In the genomic region with DNA sequence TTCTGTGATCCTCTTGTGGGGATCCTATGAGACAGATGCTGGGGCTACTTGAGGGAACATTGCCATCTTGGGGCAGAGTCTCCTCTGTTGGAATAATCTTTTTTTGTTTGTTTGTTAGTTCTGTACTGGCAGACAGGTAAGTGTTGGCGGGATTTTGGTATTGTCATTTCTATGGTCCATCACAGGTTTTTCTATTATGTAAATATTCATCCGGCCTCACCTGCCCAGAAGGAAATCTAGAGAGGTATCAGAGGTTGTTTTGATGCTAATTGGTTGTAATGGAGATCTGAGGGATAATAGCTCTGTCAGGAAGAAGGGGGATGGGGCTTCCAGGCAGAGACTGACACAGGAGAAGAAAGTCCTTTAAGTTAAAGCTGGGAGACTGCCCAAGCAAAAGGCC, we compare ENCODE assay signal across 27 mouse cellular contexts. TPM values are rescaled to one million over a fixed set of nuclear protein-coding genes. Genes with fewer than 3 reads are reported as not detected.
"Had no signal": no experiment of that assay in that cellular context is flagged by ENCODE, and none has a peak within 500 bp of the region (broad histone marks: within the 10 kb centered on the region; RNA-seq: fewer than 3 reads in every experiment).

No protein-coding gene starts in this region.

- H3K36me3 ChIP-seq: heart, embryonic 13.5 days; heart, embryonic 15.5 days; hindbrain, embryonic 10.5 days; hindbrain, embryonic 13.5 days; hindbrain, embryonic 15.5 days; kidney, embryonic 15.5 days; limb, embryonic 13.5 days; limb, embryonic 15.5 days; liver, embryonic 12.5 days had no signal

- H3K4me3 ChIP-seq: gastrocnemius, adult 2 months; heart, embryonic 13.5 days; heart, embryonic 15.5 days; hindbrain, embryonic 10.5 days; hindbrain, embryonic 13.5 days; hindbrain, embryonic 15.5 days; kidney, embryonic 15.5 days; limb, embryonic 13.5 days; limb, embryonic 15.5 days; liver, embryonic 12.5 days had no signal

- DNase-seq: gastrocnemius, adult 2 months; gastrocnemius, postnatal 10 days; gastrocnemius, postnatal 25 days; heart, adult 18-20 months; heart, postnatal 4 days; kidney, adult 11 months; kidney, adult 2 months; kidney, adult 9 months; kidney, postnatal 14 days; kidney, postnatal 36 days; layer of hippocampus, adult 9-11 months; layer of hippocampus, postnatal 36 days; left cerebral cortex, postnatal 4 days had no signal

- H3K9me3 ChIP-seq: heart, embryonic 13.5 days; heart, embryonic 15.5 days; hindbrain, embryonic 10.5 days; hindbrain, embryonic 13.5 days; hindbrain, embryonic 15.5 days; kidney, embryonic 15.5 days; limb, embryonic 13.5 days; limb, embryonic 15.5 days; liver, embryonic 12.5 days had no signal

- H3K9ac ChIP-seq: heart, embryonic 13.5 days; heart, embryonic 15.5 days; hindbrain, embryonic 13.5 days; hindbrain, embryonic 15.5 days; kidney, embryonic 15.5 days; limb, embryonic 13.5 days; limb, embryonic 15.5 days; liver, embryonic 12.5 days; liver, embryonic 14.5 days had no signal

- H3K27me3 ChIP-seq: heart, embryonic 13.5 days; heart, embryonic 15.5 days; hindbrain, embryonic 13.5 days; hindbrain, embryonic 15.5 days; kidney, embryonic 15.5 days; limb, embryonic 13.5 days; limb, embryonic 15.5 days; liver, embryonic 12.5 days had no signal

- H3K27ac ChIP-seq: gastrocnemius, adult 2 months; heart, embryonic 13.5 days; heart, embryonic 15.5 days; hindbrain, embryonic 10.5 days; hindbrain, embryonic 13.5 days; hindbrain, embryonic 15.5 days; hindbrain, postnatal 0 days; kidney, embryonic 15.5 days; kidney, postnatal 0 days; limb, embryonic 13.5 days; limb, embryonic 15.5 days; liver, embryonic 12.5 days; liver, embryonic 14.5 days had no signal

- H3K4me1 ChIP-seq: heart, embryonic 13.5 days; heart, embryonic 15.5 days; hindbrain, embryonic 10.5 days; hindbrain, embryonic 13.5 days; hindbrain, embryonic 15.5 days; kidney, embryonic 15.5 days; limb, embryonic 13.5 days; limb, embryonic 15.5 days; liver, embryonic 12.5 days had no signal

RNA-seq across cellular contexts. Expression of gene Siglecf, which starts 7.1 kb away (rescaled TPM):
- total RNA-seq: gastrocnemius, adult 2 months; gastrocnemius, postnatal 10 days; gastrocnemius, postnatal 25 days; heart, adult 18-20 months; heart, adult 8-10 months; heart, postnatal 25 days; hindbrain, postnatal 0 days had no signal
- polyA plus RNA-seq: heart, embryonic 13.5 days; kidney, postnatal 0 days had no signal
